Mouse (Mus musculus): ENCODE data around the gene A2ml1. TPM values are rescaled to one million over a fixed set of nuclear protein-coding genes. Genes with fewer than 3 reads are reported as not detected.
A peak's percentile ranks its signal among the peaks of the same experiment; 100 is the strongest.

The A2ml1 gene
- polyA plus RNA-seq, 1 experiment from 2014 or later, result not detected

DNA sequence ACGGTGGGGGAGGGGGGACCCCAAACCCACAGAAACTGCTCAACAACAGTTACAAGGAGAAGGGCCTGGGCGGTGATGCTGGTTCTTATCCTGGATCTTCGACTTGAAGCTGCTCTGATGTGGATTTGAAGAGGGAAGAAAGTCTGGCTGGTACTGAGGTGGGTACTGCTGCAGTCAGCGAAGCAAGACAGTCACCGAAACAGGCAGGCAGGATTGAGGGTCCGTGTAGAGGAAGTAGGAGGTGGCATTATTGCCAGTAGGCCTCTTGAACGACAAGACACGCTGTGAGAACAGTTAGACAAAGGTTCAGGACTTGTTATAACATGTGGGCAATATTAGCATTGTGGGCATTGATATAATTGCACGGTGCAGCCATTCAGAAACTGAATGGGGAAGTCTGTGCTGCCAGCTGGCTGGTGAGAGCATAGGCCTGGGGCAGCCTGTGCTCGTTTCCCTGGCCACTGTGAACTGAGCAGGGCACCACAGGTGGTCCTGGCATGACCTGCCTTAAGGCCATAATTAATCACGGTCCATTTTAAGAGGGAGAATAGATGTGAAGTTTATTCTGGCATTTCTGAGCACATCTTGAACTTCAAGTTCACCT lies 4.3 kb upstream of the A2ml1 start:
- Histone ChIP-seq H3K36me3 (replicated peaks; ENCODE audit: control insufficient read depth, insufficient read depth, low read depth, low read length) (no peaks in the 10 kb centered on the region), H3K27ac (replicated peaks; ENCODE audit: low read depth, low read length) (no peak overlapping the region), H3K9ac (replicated peaks; ENCODE audit: low read length) (no peak overlapping the region), H3K9me3 (replicated peaks; ENCODE audit: control insufficient read depth, low read length) (no peaks in the 10 kb centered on the region), H3K27me3 (ENCODE audit: control insufficient read depth, insufficient read depth, low read length) (no peaks in the 10 kb centered on the region), H3K4me1 (ENCODE audit: control insufficient read depth, insufficient read depth, low read length) (no peaks in the 10 kb centered on the region), H3K4me2 (ENCODE audit: low read depth, low read length) (no peak overlapping the region), H3K4me3 (ENCODE audit: low read depth, low read length) (no peak overlapping the region)
- no peak for ATAC-seq (replicated peaks; ENCODE audit: insufficient number of reproducible peaks, low FRiP score, low TSS enrichment, low read depth)
- no peak for DNase-seq (ENCODE audit: low spot score)
- 72% methylated on average over 11 of the region's 11 CpGs for WGBS

DNA sequence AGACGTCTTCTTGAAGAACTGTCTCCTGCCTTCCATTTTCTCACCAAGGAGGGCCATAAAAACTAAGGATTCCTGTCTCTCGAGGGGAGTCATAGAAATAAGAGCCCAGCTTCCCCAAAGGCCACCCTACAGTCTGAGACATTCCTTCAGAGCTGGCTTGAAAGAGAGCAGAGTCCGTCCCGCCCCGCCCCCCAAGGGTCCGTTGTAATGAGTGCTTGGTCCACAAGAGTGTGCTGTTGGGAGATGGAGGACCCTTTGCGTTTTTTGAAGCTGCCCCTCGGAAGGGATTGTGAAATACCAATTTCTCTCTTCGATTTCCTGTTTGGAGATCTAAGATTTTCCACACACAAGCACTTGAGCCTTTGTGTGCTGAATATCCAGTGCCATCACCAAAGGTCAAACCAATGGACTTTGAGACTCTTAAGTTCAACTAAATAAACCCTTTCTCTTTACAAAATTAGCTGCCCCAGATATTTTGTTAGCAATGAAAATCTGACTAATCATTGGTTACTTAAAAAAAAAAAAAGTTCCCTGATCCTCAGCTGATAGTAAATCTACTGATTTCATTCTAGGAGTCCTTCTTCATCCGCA lies 2.8 kb upstream of the A2ml1 start:
- ATAC-seq (replicated peaks; ENCODE audit: insufficient number of reproducible peaks, low FRiP score, low TSS enrichment, low read depth) (no peak), DNase-seq (ENCODE audit: low spot score) (peak; percentile 72)
- WGBS, result 25% methylated on average over 10 of the region's 10 CpGs
- H3K27me3 ChIP-seq (ENCODE audit: control insufficient read depth, insufficient read depth, low read length), result no peaks in the 10 kb centered on the region
- no peak overlapping the region for H3K27ac ChIP-seq (replicated peaks; ENCODE audit: low read depth, low read length)
- H3K9me3 ChIP-seq (replicated peaks; ENCODE audit: control insufficient read depth, low read length), result no peaks in the 10 kb centered on the region
- no peak overlapping the region for H3K4me3 ChIP-seq (ENCODE audit: low read depth, low read length)
- no peak overlapping the region for H3K9ac ChIP-seq (replicated peaks; ENCODE audit: low read length)
- H3K4me1 ChIP-seq (ENCODE audit: control insufficient read depth, insufficient read depth, low read length), result no peaks in the 10 kb centered on the region
- no peaks in the 10 kb centered on the region for H3K36me3 ChIP-seq (replicated peaks; ENCODE audit: control insufficient read depth, insufficient read depth, low read depth, low read length)
- no peak overlapping the region for H3K4me2 ChIP-seq (ENCODE audit: low read depth, low read length)

DNA sequence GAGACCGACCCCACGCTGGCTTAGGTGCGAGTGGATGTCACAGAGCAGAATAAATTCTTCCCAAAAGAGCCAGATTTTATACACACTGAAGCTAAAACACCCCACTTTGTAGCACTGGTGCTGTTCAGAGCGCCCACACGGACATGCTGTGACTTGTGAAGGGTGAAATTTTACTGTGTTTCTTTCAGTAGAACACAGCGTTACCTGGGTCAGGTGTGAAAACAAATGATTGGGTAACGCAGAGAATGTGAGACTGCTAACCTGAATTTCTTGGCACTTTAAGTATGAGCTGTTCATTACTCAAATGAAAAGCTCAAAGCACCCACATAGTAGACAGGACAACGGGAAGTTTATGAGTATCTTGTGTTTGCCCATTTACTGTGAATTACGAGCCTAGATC lies 4.1 kb downstream of the A2ml1 start:
- no peak overlapping the region for H3K27ac ChIP-seq (replicated peaks; ENCODE audit: low read depth, low read length)
- WGBS, result 79% methylated on average over 9 of the region's 9 CpGs
- no peak overlapping the region for H3K9ac ChIP-seq (replicated peaks; ENCODE audit: low read length)
- H3K4me2 ChIP-seq (ENCODE audit: low read depth, low read length), result no peak overlapping the region
- H3K4me3 ChIP-seq (ENCODE audit: low read depth, low read length), result no peak overlapping the region
- no peaks in the 10 kb centered on the region for H3K9me3 ChIP-seq (replicated peaks; ENCODE audit: control insufficient read depth, low read length)
- no peaks in the 10 kb centered on the region for H3K27me3 ChIP-seq (ENCODE audit: control insufficient read depth, insufficient read depth, low read length)
- H3K36me3 ChIP-seq (replicated peaks; ENCODE audit: control insufficient read depth, insufficient read depth, low read depth, low read length), result no peaks in the 10 kb centered on the region
- no peak for DNase-seq (ENCODE audit: low spot score)
- no peaks in the 10 kb centered on the region for H3K4me1 ChIP-seq (ENCODE audit: control insufficient read depth, insufficient read depth, low read length)
- ATAC-seq (replicated peaks; ENCODE audit: insufficient number of reproducible peaks, low FRiP score, low TSS enrichment, low read depth), result no peak

DNA sequence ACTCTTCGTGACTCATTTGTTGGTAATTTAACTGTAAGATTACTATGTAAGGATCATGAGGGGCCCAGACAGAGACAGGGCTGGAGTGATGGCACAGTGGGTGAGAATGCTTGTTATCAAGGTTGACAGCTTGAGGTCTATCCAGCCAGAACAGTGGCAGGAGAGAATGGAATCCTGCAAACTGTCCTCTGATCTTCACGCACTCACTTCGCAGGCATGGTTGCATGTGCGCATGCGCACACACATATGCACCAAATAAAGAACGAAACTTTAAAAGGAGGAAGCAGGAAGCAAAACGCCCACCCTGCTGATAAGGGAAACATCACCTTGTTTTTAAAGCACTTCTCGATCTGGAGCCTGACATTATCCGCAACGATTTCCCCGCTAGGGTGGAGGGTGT lies 14.8 kb downstream of the A2ml1 start:
- no peaks in the 10 kb centered on the region for H3K36me3 ChIP-seq (replicated peaks; ENCODE audit: control insufficient read depth, insufficient read depth, low read depth, low read length)
- H3K9ac ChIP-seq (replicated peaks; ENCODE audit: low read length), result no peak overlapping the region
- H3K4me3 ChIP-seq (ENCODE audit: low read depth, low read length), result no peak overlapping the region
- H3K4me1 ChIP-seq (ENCODE audit: control insufficient read depth, insufficient read depth, low read length), result no peaks in the 10 kb centered on the region
- H3K27me3 ChIP-seq (ENCODE audit: control insufficient read depth, insufficient read depth, low read length), result no peaks in the 10 kb centered on the region
- WGBS, result 94% methylated on average over 11 of the region's 11 CpGs
- DNase-seq (ENCODE audit: low spot score) (no peak), ATAC-seq (replicated peaks; ENCODE audit: insufficient number of reproducible peaks, low FRiP score, low TSS enrichment, low read depth) (no peak)
- no peak overlapping the region for H3K4me2 ChIP-seq (ENCODE audit: low read depth, low read length)
- no peaks in the 10 kb centered on the region for H3K9me3 ChIP-seq (replicated peaks; ENCODE audit: control insufficient read depth, low read length)
- no peak overlapping the region for H3K27ac ChIP-seq (replicated peaks; ENCODE audit: low read depth, low read length)

DNA sequence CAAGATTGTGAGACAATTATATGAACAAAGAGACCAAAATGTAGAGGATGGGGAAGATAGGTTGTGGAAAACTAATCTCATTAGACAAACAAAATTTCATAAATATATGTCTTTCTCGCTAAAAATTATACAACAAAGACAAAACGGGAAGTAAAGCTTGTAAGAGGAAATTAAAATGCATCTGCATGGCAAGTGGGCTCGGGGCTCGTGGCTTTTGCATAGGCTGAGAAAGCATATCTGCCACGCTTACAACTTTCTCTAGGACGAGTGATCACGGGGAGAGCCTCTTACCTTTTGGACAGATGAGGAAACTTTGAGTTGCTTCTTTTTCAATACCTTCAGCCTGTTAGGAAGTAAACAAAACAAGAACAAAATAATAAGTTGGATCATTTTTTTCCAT lies 27.4 kb downstream of the A2ml1 start:
- no peak overlapping the region for H3K9ac ChIP-seq (replicated peaks; ENCODE audit: low read length)
- 93% methylated on average over 7 of the region's 7 CpGs for WGBS

DNA sequence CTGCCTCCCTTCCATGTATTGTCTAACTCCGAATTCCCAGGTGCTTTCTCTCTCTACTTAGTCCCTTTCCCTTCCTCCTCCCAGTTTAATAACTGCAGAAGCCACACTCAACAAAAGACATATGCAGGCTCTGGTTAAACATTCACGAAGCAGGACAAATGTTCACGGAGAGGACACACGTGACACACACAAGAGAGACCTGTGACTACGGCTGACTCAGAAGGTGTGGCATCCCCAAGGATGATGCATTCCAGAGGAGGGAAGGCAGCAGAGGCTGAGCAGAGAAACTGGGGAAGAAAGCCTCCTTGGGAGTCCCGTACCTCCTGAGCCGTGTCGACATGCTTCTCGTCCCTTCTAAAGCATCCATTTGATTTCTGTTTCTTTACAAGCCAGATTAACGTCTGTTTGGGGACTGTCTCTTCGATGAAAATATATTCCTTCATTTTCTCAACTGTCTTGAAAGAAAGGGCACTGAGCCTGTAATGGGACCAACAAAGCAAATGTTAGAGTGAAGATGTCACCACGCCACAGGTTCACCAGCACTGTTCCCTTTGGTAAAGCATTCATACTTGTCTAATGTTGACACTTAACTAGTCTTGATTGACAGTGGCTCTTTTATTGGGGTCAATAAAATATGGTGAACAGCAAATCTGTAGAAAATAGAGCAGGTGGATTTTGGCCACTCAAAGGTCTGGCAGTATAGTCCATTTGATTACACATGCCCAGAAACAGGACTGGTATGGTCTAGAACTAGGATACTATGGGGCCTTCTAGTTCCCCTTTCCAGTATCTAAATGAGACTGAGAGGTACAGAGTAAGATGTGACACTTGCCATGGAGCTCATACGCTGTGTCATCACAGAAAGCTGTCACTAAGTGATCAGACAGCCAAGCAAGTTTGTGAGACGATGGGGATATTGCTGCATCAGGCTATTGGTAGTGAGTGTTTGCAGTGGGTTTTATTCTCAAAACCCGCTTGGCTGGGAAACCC lies 31.6 kb downstream of the A2ml1 start:
- H3K27ac ChIP-seq (replicated peaks; ENCODE audit: low read depth, low read length), result no peak overlapping the region
- H3K27me3 ChIP-seq (ENCODE audit: control insufficient read depth, insufficient read depth, low read length), result no peaks in the 10 kb centered on the region
- H3K4me3 ChIP-seq (ENCODE audit: low read depth, low read length), result no peak overlapping the region
- no peak overlapping the region for H3K9ac ChIP-seq (replicated peaks; ENCODE audit: low read length)
- H3K4me2 ChIP-seq (ENCODE audit: low read depth, low read length), result no peak overlapping the region
- H3K9me3 ChIP-seq (replicated peaks; ENCODE audit: control insufficient read depth, low read length), result no peaks in the 10 kb centered on the region
- no peaks in the 10 kb centered on the region for H3K4me1 ChIP-seq (ENCODE audit: control insufficient read depth, insufficient read depth, low read length)
- H3K36me3 ChIP-seq (replicated peaks; ENCODE audit: control insufficient read depth, insufficient read depth, low read depth, low read length), result no peaks in the 10 kb centered on the region
- ATAC-seq (replicated peaks; ENCODE audit: insufficient number of reproducible peaks, low FRiP score, low TSS enrichment, low read depth) (no peak), DNase-seq (ENCODE audit: low spot score) (no peak)
- 84% methylated on average over 15 of the region's 15 CpGs for WGBS

More for the DNA sequence above, 27.4 kb downstream of the A2ml1 start:
- ATAC-seq (replicated peaks; ENCODE audit: insufficient number of reproducible peaks, low FRiP score, low TSS enrichment, low read depth), result no peak
- DNase-seq (ENCODE audit: low spot score), result no peak
- H3K4me1 ChIP-seq (ENCODE audit: control insufficient read depth, insufficient read depth, low read length), result no peaks in the 10 kb centered on the region
- H3K27me3 ChIP-seq (ENCODE audit: control insufficient read depth, insufficient read depth, low read length), result no peaks in the 10 kb centered on the region
- H3K4me3 ChIP-seq (ENCODE audit: low read depth, low read length), result no peak overlapping the region
- no peak overlapping the region for H3K4me2 ChIP-seq (ENCODE audit: low read depth, low read length)
- H3K36me3 ChIP-seq (replicated peaks; ENCODE audit: control insufficient read depth, insufficient read depth, low read depth, low read length), result no peaks in the 10 kb centered on the region
- no peaks in the 10 kb centered on the region for H3K9me3 ChIP-seq (replicated peaks; ENCODE audit: control insufficient read depth, low read length)
- H3K27ac ChIP-seq (replicated peaks; ENCODE audit: low read depth, low read length), result no peak overlapping the region

DNA sequence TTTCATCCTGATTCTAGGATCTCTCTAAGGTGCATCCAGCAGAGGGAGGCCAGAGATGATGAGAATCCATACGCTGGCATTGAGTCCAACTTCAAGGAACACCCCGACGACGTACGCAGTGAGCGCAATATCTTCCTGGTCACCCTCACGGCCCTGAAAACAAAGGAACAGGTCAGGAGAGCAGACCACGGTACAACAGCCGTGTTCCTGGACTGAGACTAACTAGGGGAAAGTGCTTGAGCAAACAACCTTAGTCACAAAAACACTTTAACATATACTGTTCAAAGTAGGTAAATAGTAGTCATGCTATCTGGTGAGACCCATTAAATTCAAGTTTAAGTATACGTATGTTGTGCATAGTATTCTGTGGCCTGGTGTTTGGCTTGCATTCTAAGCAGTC lies 32.9 kb downstream of the A2ml1 start:
- Histone ChIP-seq H3K4me3 (ENCODE audit: low read depth, low read length) (no peak overlapping the region), H3K27ac (replicated peaks; ENCODE audit: low read depth, low read length) (no peak overlapping the region), H3K9ac (replicated peaks; ENCODE audit: low read length) (no peak overlapping the region), H3K4me1 (ENCODE audit: control insufficient read depth, insufficient read depth, low read length) (no peaks in the 10 kb centered on the region), H3K36me3 (replicated peaks; ENCODE audit: control insufficient read depth, insufficient read depth, low read depth, low read length) (no peaks in the 10 kb centered on the region), H3K9me3 (replicated peaks; ENCODE audit: control insufficient read depth, low read length) (no peaks in the 10 kb centered on the region), H3K4me2 (ENCODE audit: low read depth, low read length) (no peak overlapping the region), H3K27me3 (ENCODE audit: control insufficient read depth, insufficient read depth, low read length) (no peaks in the 10 kb centered on the region)
- DNase-seq (ENCODE audit: low spot score), result no peak
- 92% methylated on average over 10 of the region's 10 CpGs for WGBS
- ATAC-seq (replicated peaks; ENCODE audit: insufficient number of reproducible peaks, low FRiP score, low TSS enrichment, low read depth), result no peak

DNA sequence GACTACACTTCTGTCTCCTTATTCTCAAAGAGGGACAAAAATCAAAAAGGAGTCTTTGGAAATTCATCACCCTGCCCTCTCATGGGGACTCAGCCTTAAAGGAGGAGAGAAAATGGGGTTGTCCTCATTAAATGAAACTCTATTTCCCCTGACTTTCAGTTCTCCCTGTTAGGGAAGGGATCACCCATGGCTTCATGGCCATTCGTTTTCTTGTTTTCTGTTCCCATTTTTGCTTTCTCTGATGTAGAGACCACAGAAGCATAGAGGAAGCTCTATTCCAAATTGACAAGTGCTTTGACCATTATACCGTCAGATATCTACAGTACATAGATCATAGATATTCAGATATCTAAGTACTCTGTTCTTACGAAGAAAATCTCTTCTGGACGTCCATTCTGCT lies 36.0 kb downstream of the A2ml1 start:
- Histone ChIP-seq H3K27ac (replicated peaks; ENCODE audit: low read depth, low read length) (no peak overlapping the region), H3K27me3 (ENCODE audit: control insufficient read depth, insufficient read depth, low read length) (no peaks in the 10 kb centered on the region), H3K4me2 (ENCODE audit: low read depth, low read length) (no peak overlapping the region), H3K9me3 (replicated peaks; ENCODE audit: control insufficient read depth, low read length) (no peaks in the 10 kb centered on the region), H3K4me3 (ENCODE audit: low read depth, low read length) (no peak overlapping the region), H3K4me1 (ENCODE audit: control insufficient read depth, insufficient read depth, low read length) (no peaks in the 10 kb centered on the region), H3K9ac (replicated peaks; ENCODE audit: low read length) (no peak overlapping the region), H3K36me3 (replicated peaks; ENCODE audit: control insufficient read depth, insufficient read depth, low read depth, low read length) (no peaks in the 10 kb centered on the region)
- 83% methylated on average over 4 of the region's 4 CpGs for WGBS
- DNase-seq (ENCODE audit: low spot score) (no peak), ATAC-seq (replicated peaks; ENCODE audit: insufficient number of reproducible peaks, low FRiP score, low TSS enrichment, low read depth) (no peak)
